In genomic region chr11:68502902-68503629, GRCm38 (mm10) we compare ENCODE assay signal across 8 mouse cellular contexts. TPM values are rescaled to one million over a fixed set of nuclear protein-coding genes. Genes with fewer than 3 reads are reported as not detected.
DNase-seq lines count a peak whose midpoint lies in the region; ATAC-seq and TF ChIP-seq lines count a peak whose summit lies in the region.

Pik3r6 (plus strand) TSS chr11:68503019.

- peaks cover 13% of the 10 kb centered on the region for H3K27me3 ChIP-seq in heart, embryonic 12.5 days (replicated peaks)

- DNase-seq in gastrocnemius, adult 2 months, result peak; percentile 25
- DNase-seq in gastrocnemius, postnatal 10 days, result no peak
- peak; percentile 43 to 60 for DNase-seq in kidney, postnatal 36 days
- DNase-seq in layer of hippocampus, adult 9-11 months, result no peak
- DNase-seq in cerebellum, postnatal 10 days, result no peak
- no peak for DNase-seq in cerebellum, postnatal 4 days (ENCODE audit: low spot score in 2 of 2)

- peak within 1 kb of the TSS; percentile 70 for H3K4me3 ChIP-seq in gastrocnemius, adult 2 months
- no peak within 1 kb of the TSS; the same call in 1 of the 2 replicates for H3K4me3 ChIP-seq in heart, embryonic 12.5 days

- peak within 1 kb of the TSS; percentile 29 for H3K4me2 ChIP-seq in heart, embryonic 12.5 days

- intact Hi-C loops in gastrocnemius, adult 2 months (cut with DNase I), result no loop called here

- peak within 1 kb of the TSS; percentile 78 for H3K27ac ChIP-seq in gastrocnemius, adult 2 months
- H3K27ac ChIP-seq in heart, embryonic 12.5 days (ENCODE audit: poor library complexity, severe bottlenecking), result no peak within 1 kb of the TSS

- no peak for ATAC-seq in heart, embryonic 12.5 days (ENCODE audit: insufficient number of reproducible peaks, low FRiP score)
- peak; percentile 67 for ATAC-seq in megakaryocyte progenitor cell, adult 5-6 weeks (replicated peaks; ENCODE audit: poor library complexity)

- no peaks in the 10 kb centered on the region for H3K36me3 ChIP-seq in heart, embryonic 12.5 days

- peaks cover 12% of the 10 kb centered on the region for H3K4me1 ChIP-seq in heart, embryonic 12.5 days (replicated peaks)

- no peak for TF ChIP-seq CTCF in gastrocnemius, adult 2 months (IDR thresholded peaks at IDR 0.05)

- WGBS in heart, embryonic 12.5 days, result 75% methylated on average over 8 of the region's 8 CpGs

- H3K9me3 ChIP-seq in heart, embryonic 12.5 days (replicated peaks), result no peaks in the 10 kb centered on the region

- no peak within 1 kb of the TSS for H3K9ac ChIP-seq in heart, embryonic 12.5 days

RNA-seq across cellular contexts. Expression of gene Pik3r6, which starts in this region (rescaled TPM):
- total RNA-seq in gastrocnemius, adult 2 months (2021), result 1 to 10 TPM in 1 of 2 experiments, under 1 TPM in 1; 0.94 to 1.8 TPM
- 1 to 10 TPM; 3.0 to 3.1 TPM for total RNA-seq in gastrocnemius, postnatal 10 days (2021)
- polyA plus RNA-seq in heart, embryonic 12.5 days (2016; fragmentation: Nextera tagmentation; extraction: Ambion mirVana), result 2.1 and 3.1 TPM in 2 replicates
- total RNA-seq in megakaryocyte progenitor cell, adult 5-6 weeks (2015), result 5.5 and 6.4 TPM in 2 replicates
- total RNA-seq in megakaryocyte progenitor cell, adult 5-6 weeks (2017), result 6.8 and 9.8 TPM in 2 replicates

Comparison
In these comparisons a context has a peak if more than half of its experiments do, and no peak if none do; other contexts are left out.
1. DNase-seq: peak in gastrocnemius, adult 2 months (single experiment) and kidney, postnatal 36 days (2 of 2); none in gastrocnemius, postnatal 10 days (single experiment), layer of hippocampus, adult 9-11 months (single experiment), cerebellum, postnatal 10 days (0 of 2) and cerebellum, postnatal 4 days (0 of 2).